Mouse (Mus musculus): ENCODE data around the gene Abhd2. TPM values are rescaled to one million over a fixed set of nuclear protein-coding genes. Genes with fewer than 3 reads are reported as not detected.

Abhd2 gene
- polyA plus RNA-seq, 1 experiment from 2014 or later = 10.7 TPM

DNA sequence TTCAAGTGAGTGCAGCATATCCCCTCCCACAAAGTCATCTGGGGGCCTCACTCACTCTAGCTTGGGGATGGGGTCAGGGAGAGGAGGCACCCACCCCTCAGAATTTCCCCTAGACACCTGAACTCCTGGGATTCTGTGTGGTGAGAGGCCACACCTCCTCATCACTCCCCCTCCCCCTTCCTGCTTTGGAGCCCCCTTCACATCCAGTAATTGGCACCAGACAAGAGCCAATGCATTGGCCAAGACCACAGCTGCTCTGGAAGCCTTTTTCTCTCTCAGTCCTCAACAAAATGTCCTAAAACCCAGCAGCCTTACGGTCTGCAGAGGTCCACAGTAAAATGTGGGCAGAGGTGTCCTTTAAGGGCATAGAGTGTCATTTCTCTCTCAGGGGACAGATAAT lies 25.6 kb upstream of the Abhd2 start:
- no peak for ATAC-seq (ENCODE audit: low FRiP score, low read depth)

DNA sequence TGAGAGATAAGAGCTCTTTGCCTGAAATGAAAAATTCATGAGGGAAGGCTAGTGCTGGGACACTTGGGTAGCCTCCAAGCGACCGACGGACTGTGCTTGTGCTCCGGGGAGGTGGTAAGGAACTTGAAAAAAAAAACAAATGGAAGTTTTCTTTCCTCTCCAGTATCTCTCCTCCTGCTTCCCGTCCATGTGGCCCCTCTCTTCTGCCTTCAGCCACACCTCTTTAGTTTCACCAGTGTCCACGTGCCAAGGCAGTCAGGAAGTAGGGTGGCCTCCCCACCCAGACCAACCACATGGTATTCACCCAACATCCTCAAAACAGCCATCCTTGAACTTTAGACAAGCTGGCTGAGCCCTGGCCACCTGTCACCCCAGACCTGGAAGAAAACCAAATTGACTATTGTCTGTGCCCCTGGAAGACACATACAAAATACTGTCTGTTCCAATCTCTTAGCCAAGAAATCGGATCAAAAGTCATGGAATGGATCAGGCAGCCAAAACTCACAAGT lies 25.1 kb upstream of the Abhd2 start:
- WGBS = 80% methylated on average over 7 of the region's 7 CpGs
- peaks cover 7% of the 10 kb centered on the region; the same call in 1 of the 2 replicates for H3K4me1 ChIP-seq
- no peak for ATAC-seq (ENCODE audit: low FRiP score, low read depth)
- no peak overlapping the region for H3K9ac ChIP-seq
- H3K4me3 ChIP-seq = no peak overlapping the region
- H3K27me3 ChIP-seq = no peaks in the 10 kb centered on the region
- H3K36me3 ChIP-seq = no peaks in the 10 kb centered on the region
- no peaks in the 10 kb centered on the region for H3K9me3 ChIP-seq
- H3K27ac ChIP-seq = no peak overlapping the region
- H3K4me2 ChIP-seq (replicated peaks) = no peak overlapping the region

More for the DNA sequence above, 25.6 kb upstream of the Abhd2 start:
- no peak overlapping the region for H3K27ac ChIP-seq
- H3K4me2 ChIP-seq (replicated peaks) = no peak overlapping the region
- H3K4me1 ChIP-seq = peaks cover 7% of the 10 kb centered on the region; the same call in 1 of the 2 replicates
- H3K27me3 ChIP-seq = no peaks in the 10 kb centered on the region
- no peaks in the 10 kb centered on the region for H3K9me3 ChIP-seq
- WGBS = 36% methylated on average over 1 of the region's 1 CpGs
- no peak overlapping the region for H3K4me3 ChIP-seq
- no peak overlapping the region for H3K9ac ChIP-seq
- H3K36me3 ChIP-seq = no peaks in the 10 kb centered on the region

DNA sequence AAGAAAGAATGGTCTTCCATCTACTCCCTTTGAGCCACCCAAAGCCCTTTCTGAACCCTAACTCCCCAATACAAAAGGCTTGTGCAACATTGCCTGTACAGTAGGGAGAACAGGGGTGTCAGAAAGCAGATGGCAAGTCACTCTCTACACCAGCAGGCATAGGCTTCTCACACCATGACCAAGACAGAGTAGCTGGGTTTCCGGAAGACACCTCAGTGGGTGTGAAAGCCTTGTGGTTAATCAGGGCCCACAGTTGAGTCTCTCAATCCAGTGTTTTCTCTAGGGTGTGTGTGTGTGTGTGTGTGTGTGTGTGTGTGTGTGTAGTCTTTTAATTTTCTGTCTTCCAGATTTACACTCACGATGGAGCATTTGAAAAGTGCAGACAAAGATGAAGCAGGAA lies 23.4 kb upstream of the Abhd2 start:
- Histone ChIP-seq H3K27me3 (no peaks in the 10 kb centered on the region), H3K36me3 (no peaks in the 10 kb centered on the region), H3K4me2 (replicated peaks) (no peak overlapping the region), H3K4me1 (0 out of 2 replicates have a peak, but pooled peaks cover 3% of the 10 kb centered on the region), H3K9me3 (no peaks in the 10 kb centered on the region), H3K9ac (no peak overlapping the region), H3K4me3 (no peak overlapping the region), H3K27ac (no peak overlapping the region)
- no peak for ATAC-seq (ENCODE audit: low FRiP score, low read depth)
- WGBS = 84% methylated on average over 2 of the region's 2 CpGs

DNA sequence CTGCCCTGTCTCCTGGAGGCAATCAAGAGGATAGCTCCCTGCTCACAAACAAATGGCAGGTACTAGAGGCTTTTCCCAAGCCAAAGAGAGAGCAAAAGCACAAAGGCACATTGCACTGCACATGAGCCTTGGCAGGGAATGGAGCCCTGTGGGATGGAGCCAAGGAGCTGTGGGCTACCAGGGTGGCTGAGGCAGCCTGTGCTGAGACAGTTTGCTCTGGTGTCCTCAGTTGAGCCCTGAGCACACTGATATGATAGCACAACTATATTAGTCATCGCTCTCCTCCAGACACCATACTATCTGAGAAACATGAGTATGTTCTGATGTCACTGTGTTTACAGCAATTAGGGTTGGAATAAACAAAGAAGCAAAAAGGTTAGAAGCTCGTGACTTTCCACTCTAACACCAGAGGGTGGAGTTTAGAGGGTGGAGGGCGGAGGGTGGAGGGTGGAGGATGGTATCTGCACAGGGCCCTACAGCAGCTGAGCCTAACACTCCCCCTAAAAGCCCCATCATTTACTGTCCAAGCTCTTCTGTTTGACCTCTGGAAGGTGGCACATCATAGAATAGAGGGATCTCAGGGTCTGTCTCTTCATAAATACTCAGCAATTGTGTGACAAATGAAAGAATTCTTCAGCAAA lies 18.6 kb upstream of the Abhd2 start:
- no peaks in the 10 kb centered on the region for H3K27me3 ChIP-seq
- H3K9ac ChIP-seq = no peak overlapping the region
- WGBS = 70% methylated on average over 3 of the region's 3 CpGs
- ATAC-seq (ENCODE audit: low FRiP score, low read depth) = no peak
- H3K4me2 ChIP-seq (replicated peaks) = no peak overlapping the region
- H3K4me1 ChIP-seq = 0 out of 2 replicates have a peak, but pooled peaks cover 4% of the 10 kb centered on the region
- H3K27ac ChIP-seq = no peak overlapping the region
- H3K4me3 ChIP-seq = no peak overlapping the region
- no peaks in the 10 kb centered on the region for H3K9me3 ChIP-seq
- no peaks in the 10 kb centered on the region for H3K36me3 ChIP-seq

DNA sequence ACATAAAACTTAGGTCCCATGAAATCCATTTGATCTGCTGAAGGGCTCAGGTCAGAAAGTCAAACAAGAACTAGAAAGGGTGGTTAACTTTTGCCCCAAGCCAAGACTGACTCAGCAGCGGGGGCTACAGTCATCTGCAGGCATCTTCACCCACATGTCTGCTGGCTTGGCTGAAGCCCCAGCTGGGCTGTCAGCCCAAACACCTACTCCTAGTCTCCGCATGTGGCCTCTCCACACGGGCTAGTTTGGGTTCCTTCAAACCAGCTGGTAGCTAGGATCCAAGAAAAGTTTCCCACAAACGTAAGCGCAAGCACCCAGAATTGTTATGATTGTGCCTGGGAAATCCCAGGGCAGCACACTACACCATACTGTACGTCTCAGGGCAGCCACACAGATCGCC lies 17.6 kb upstream of the Abhd2 start:
- Histone ChIP-seq H3K4me1 (0 out of 2 replicates have a peak, but pooled peaks cover 4% of the 10 kb centered on the region), H3K36me3 (no peaks in the 10 kb centered on the region), H3K9ac (no peak overlapping the region), H3K4me3 (no peak overlapping the region), H3K27ac (no peak overlapping the region), H3K27me3 (no peaks in the 10 kb centered on the region), H3K4me2 (replicated peaks) (no peak overlapping the region), H3K9me3 (no peaks in the 10 kb centered on the region)
- 85% methylated on average over 7 of the region's 7 CpGs for WGBS
- no peak for ATAC-seq (ENCODE audit: low FRiP score, low read depth)

DNA sequence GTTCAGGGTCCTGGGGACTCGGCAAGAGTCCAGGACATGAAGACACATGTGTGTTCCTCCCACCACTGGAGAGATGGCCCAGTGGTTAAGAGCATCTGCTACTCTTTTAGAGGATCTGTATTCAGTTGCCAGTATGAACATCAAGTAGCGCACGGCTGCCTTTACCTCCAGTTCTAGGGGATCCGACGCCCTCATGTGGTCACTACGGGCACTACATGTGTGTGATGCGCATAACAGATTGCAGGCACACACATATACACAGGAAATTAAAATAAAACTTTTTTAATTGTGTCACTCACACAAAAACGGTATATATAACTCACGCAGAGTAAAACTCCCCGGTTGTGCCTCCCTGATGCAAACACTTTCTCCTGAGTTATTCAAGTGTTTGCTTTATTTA lies 17.2 kb upstream of the Abhd2 start:
- 0 out of 2 replicates have a peak, but pooled peaks cover 4% of the 10 kb centered on the region for H3K4me1 ChIP-seq
- no peak overlapping the region for H3K9ac ChIP-seq
- no peaks in the 10 kb centered on the region for H3K27me3 ChIP-seq
- H3K4me2 ChIP-seq (replicated peaks) = no peak overlapping the region
- H3K4me3 ChIP-seq = no peak overlapping the region
- no peak for ATAC-seq (ENCODE audit: low FRiP score, low read depth)
- no peaks in the 10 kb centered on the region for H3K36me3 ChIP-seq
- H3K27ac ChIP-seq = no peak overlapping the region
- 86% methylated on average over 10 of the region's 10 CpGs for WGBS
- no peaks in the 10 kb centered on the region for H3K9me3 ChIP-seq

DNA sequence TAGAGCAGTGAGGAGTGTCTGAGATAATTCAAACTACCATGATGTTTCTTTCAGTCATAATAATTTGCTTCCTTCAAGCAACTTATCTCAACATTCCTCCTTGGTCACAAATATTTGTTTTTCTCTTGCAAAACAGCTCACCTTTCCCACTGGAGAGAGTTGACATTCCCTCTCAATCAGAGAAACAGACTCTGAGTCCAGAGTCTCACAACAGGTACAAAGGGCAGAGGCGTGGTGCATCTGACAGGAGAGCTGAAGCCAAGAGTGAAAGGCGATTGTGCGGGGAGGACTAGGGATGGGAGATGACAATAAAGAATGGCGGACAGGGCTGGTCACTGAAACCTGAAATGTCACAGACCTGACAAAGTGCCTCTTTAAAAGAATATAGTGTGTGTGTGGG lies 16.3 kb upstream of the Abhd2 start:
- H3K4me2 ChIP-seq (replicated peaks) = no peak overlapping the region
- H3K36me3 ChIP-seq = no peaks in the 10 kb centered on the region
- no peak overlapping the region for H3K27ac ChIP-seq
- WGBS = 97% methylated on average over 4 of the region's 4 CpGs
- H3K4me1 ChIP-seq = 0 out of 2 replicates have a peak, but pooled peaks cover 4% of the 10 kb centered on the region
- H3K4me3 ChIP-seq = no peak overlapping the region
- H3K9ac ChIP-seq = no peak overlapping the region
- no peak for ATAC-seq (ENCODE audit: low FRiP score, low read depth)
- no peaks in the 10 kb centered on the region for H3K27me3 ChIP-seq
- H3K9me3 ChIP-seq = no peaks in the 10 kb centered on the region

DNA sequence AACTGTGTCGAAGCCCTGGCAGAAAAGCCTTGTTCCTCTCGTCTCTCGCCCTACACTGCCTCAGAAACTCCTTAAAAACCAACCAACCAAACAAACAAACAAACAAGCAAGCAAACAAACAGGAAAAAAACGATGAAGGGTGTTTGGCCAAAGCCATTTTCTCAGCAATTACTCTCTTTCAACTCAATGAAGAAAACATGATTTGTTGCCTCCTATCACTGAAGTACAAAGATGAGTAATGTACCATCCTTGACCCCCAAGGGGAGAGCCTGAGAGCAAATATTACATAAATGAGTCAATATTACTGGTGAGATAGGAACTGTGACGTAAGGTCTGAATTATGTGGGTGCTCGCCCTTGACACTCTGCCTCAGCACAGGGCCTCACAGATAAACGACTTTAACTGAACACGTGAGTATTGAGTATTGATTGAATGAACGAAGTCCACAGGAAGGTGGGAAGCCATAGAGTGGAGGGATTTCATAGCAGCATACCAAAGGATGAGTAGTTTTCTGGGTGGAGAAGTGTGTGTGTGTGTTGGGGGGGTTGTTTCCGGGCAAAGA lies 13.9 kb upstream of the Abhd2 start:
- no peaks in the 10 kb centered on the region for H3K27me3 ChIP-seq
- H3K4me2 ChIP-seq (replicated peaks) = no peak overlapping the region
- no peak overlapping the region for H3K9ac ChIP-seq
- H3K36me3 ChIP-seq = no peaks in the 10 kb centered on the region
- 86% methylated on average over 10 of the region's 10 CpGs for WGBS
- H3K9me3 ChIP-seq = no peaks in the 10 kb centered on the region
- no peak for ATAC-seq (ENCODE audit: low FRiP score, low read depth)
- no peak overlapping the region for H3K4me3 ChIP-seq
- H3K4me1 ChIP-seq = 0 out of 2 replicates have a peak, but pooled peaks cover 4% of the 10 kb centered on the region
- no peak overlapping the region for H3K27ac ChIP-seq

DNA sequence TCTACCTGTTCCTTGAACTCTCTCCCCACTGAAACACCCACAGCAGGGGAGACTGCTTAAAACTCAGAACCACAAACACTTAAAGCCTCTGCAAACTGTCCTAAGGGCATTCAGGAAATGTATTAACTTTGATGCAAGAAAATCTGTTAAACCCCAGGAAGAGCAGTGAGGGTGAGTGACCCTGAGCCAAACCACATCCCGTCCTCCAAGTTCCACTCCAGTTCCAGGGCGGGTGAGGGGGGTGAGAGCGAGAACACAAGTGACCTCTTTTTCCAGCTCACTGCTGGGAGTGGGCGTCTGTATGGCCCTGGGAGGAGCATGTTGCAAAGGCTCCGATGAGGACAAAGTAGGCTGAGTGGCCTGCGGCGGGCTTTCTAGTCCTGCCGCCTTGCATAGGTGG lies 10.5 kb upstream of the Abhd2 start:
- Histone ChIP-seq H3K9ac (no peak overlapping the region), H3K36me3 (no peaks in the 10 kb centered on the region), H3K27ac (no peak overlapping the region), H3K4me3 (no peak overlapping the region), H3K4me1 (0 out of 2 replicates have a peak, but pooled peaks cover 4% of the 10 kb centered on the region), H3K4me2 (replicated peaks) (no peak overlapping the region), H3K27me3 (no peaks in the 10 kb centered on the region), H3K9me3 (no peaks in the 10 kb centered on the region)
- WGBS = 67% methylated on average over 8 of the region's 8 CpGs
- no peak for ATAC-seq (ENCODE audit: low FRiP score, low read depth)

DNA sequence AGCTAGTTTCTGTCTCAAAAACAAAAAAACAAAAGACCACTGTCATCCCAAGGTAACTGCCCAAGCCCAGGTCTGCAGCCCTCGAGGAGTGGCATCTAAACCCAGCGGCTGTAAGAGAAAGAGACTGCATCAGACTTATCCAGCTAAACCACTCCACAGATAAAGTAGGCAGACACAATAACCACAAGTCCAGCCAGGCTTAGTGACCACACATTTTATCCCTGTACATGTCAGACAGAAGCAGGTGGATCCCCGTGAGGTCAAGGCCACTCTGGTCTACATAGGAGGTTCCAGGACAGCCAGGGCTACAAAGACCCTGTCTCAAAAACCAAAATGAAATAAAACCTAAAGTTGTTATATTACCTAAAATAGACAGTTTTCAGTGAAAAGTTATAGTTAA lies 9.2 kb upstream of the Abhd2 start:
- H3K9ac ChIP-seq = no peak overlapping the region
- no peaks in the 10 kb centered on the region for H3K36me3 ChIP-seq
- no peak overlapping the region for H3K4me3 ChIP-seq
- no peak overlapping the region for H3K4me2 ChIP-seq (replicated peaks)
- WGBS = 88% methylated on average over 3 of the region's 3 CpGs
- no peak for ATAC-seq (ENCODE audit: low FRiP score, low read depth)
- H3K9me3 ChIP-seq = no peaks in the 10 kb centered on the region
- no peaks in the 10 kb centered on the region for H3K27me3 ChIP-seq
- H3K4me1 ChIP-seq = no peaks in the 10 kb centered on the region
- H3K27ac ChIP-seq = no peak overlapping the region

DNA sequence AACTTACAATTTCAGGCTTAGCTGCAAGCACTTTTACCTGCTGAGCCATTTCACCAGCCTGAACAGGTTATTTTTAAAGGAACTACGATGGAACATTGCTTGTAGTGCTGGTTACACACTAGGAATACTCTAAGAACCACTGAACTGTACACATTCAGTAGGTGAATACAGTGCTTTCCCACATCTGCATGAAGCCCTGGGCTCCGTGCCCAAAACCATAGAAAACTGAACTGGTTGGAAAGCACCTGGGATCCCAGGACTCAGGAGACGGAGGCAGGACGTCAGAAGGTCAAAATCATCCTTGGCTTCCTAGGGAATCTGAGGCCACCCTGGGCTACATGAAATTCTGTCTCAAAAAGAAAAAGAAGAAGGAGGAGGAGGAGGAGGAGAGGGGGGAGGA lies 6.8 kb upstream of the Abhd2 start:
- Histone ChIP-seq H3K36me3 (no peaks in the 10 kb centered on the region), H3K27me3 (no peaks in the 10 kb centered on the region), H3K27ac (no peak overlapping the region), H3K4me3 (no peak overlapping the region), H3K4me2 (replicated peaks) (no peak overlapping the region), H3K9ac (no peak overlapping the region), H3K9me3 (no peaks in the 10 kb centered on the region), H3K4me1 (no peaks in the 10 kb centered on the region)
- no peak for ATAC-seq (ENCODE audit: low FRiP score, low read depth)
- 55% methylated on average over 4 of the region's 4 CpGs for WGBS

DNA sequence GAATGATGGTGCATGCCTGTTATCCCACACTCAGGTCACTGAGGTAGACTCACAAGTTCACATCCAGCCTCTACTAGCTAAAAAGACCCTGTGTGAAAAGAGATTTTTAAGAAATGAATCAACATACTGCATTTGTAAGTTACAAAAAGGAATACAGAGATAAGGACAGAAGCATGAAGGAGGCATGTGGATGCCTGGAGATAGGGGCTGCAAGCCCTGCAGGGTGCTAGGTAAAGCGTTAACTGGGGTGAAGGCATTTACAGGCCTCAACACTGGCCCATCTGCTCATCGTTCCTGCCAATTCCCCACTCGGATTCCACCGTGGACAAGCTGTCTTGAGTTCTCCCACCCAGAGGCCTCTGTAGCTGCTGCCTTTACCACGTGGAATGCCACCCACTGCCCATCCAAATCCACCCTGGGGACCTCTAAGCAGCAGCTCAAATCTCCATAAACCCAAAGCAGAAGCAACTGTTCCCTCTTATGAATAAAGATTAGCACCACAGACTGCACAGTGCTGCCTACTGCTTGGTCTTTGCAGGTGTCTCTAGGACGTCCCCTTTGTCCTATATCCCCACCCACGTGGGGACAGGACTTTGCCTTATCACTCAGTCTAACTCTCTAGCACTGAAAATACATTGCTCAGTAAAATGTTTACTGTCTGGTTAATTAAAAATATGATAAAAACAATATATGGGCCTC lies 5.2 kb upstream of the Abhd2 start:
- H3K9me3 ChIP-seq = no peaks in the 10 kb centered on the region
- no peak for ATAC-seq (ENCODE audit: low FRiP score, low read depth)
- no peak overlapping the region for H3K27ac ChIP-seq
- no peak overlapping the region for H3K9ac ChIP-seq
- H3K36me3 ChIP-seq = no peaks in the 10 kb centered on the region
- no peaks in the 10 kb centered on the region for H3K27me3 ChIP-seq
- no peak overlapping the region for H3K4me3 ChIP-seq
- WGBS = 43% methylated on average over 7 of the region's 7 CpGs
- H3K4me2 ChIP-seq (replicated peaks) = no peak overlapping the region
- H3K4me1 ChIP-seq = peaks cover 5% of the 10 kb centered on the region
